Mouse (Mus musculus) adrenal gland, adult 2 months (tissue): ENCODE results near the gene Fam110a. TPM values are rescaled to one million over a fixed set of nuclear protein-coding genes. Genes with fewer than 3 reads are reported as not detected.
A peak's percentile ranks its signal among the peaks of the same experiment; 100 is the strongest.

ENCODE experiments used
- DNase-seq: peaks from one replicate; pipeline ENCODE4 v3.0.0; 2021
- long read RNA-seq: library from polyadenylated mRNA; stranded (forward); transcript quantifications from one replicate; pipeline ENCODE4 v2.0.0, GENCODE M21; 2021
- polyA plus RNA-seq: library from polyadenylated mRNA; depleted of rRNA; stranded (reverse); fragments of >200 nt; gene quantifications from 2 replicates; pipeline ENCODE4 v1.2.3, GENCODE M21; 2012; rRNA removed
- total RNA-seq, 2 experiments: library from RNA; stranded (reverse); gene quantifications; 2 replicates each; pipeline ENCODE4 v1.2.3; 2021

Gene Fam110a
- 10 to 100 TPM in 1 of 2 experiments, 1 to 10 TPM in 1; 8.5 to 11.3 TPM for total RNA-seq
- polyA plus RNA-seq: 24.1 and 24.6 TPM in 2 replicates
- long read RNA-seq, transcript Fam110a-201 (2 exons, 1,754 nt): major isoform, 13 of 17 reads
- long read RNA-seq, partial matches to known transcripts: 4 of 17 reads
- long read RNA-seq, other reads (novel, unspliced or antisense): 0 of 17 reads

DNA sequence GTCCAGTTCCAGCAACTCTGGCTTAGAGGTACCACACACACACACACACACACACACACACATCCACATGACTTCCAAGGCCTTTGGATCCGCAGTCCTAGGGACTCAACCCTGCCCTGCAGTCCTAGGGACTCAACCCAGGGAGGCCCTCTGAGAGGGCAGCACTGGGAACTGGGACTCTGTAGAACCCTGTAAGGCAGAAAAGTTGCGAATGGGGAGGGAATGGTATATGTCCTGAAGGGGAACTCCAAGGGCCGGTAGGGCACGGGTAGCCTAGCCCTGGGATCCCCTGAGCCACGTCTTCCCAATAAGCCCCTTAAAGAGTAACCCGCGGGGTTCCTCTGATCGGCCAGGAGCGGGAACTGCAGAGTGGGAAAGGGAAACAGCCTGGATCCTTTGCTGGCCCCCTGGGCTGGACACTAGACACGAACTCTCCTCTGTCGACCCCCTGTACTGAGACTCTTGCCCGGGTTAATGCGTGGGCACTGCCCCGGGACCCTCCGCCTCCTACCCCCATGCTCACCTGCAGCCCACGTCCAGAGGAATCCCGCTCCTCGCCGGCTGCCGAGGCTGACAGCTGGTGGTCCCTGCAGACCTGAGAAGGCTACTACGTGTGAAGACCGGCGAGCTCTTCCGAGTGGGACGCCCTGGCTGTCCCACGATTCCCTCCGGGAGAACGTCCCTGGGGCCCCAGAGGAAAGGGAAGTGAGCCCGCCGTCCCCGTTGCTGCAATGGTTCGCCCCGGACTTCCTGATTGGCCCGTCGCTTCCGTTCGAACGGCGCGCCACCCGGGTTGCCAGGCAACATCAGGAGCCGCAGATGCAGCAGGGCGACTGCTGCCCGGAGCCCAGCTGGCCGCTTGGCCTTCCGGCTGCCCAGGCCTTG is at the start of gene Fam110a:
TSS of gene Fam110a (minus strand) at position 750 of the 885 bp plus-strand sequence.
- peak; percentile 97 for DNase-seq

DNA sequence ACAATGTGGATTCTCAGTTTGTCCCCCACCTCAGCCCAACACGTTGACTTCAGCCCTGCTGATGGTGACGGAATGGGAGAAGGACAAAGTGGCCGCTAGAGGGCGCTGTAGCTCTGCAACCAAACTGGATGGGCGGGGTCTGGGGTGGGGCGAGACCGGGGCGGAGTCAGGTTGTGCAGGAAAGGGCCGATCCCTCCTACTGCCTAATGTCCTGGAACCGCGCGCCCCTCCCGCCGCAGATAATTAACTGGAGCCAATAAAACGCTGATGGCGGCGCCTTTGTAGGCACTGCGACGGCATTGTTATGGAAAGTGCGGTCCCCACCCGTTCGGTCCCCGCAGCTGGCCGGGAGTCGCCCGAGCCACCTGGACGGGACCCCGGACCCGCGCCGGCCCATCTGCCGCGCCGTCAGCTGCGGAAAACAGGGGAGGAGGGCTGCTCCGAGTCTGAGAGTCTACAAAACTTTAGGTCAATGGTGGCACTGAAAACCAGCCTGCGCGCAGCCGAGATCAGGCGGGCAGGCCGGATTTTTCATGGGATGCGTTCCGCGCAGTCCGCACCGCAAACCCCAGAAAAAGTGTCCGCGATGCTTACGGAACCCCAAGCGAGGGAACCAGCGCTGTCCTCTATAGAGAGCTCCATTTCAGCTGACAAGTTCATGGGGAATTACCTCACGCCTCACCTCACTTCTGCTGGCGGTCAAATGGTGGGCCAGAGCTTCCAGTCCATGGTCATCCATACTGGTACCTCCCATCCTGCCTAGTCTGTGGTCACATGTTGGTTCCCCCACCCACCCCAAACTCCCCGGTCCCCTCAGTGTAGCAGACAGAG is 49.4 kb upstream of the Fam110a start:
- DNase-seq: peak; percentile 87

- no peak for DNase-seq
Observed at GRCm38 (mm10) chr2:152024883-152025422, 44.9 kb upstream of the Fam110a start.

GRCm38 (mm10) chr2:152022022-152022421 is 42.0 kb upstream of the Fam110a start:
- no peak for DNase-seq

- DNase-seq: peak; percentile 40
Observed at GRCm38 (mm10) chr2:152020255-152020654, 40.2 kb upstream of the Fam110a start.

GRCm38 (mm10) chr2:152016666-152017065 is 36.6 kb upstream of the Fam110a start:
- no peak for DNase-seq

DNA sequence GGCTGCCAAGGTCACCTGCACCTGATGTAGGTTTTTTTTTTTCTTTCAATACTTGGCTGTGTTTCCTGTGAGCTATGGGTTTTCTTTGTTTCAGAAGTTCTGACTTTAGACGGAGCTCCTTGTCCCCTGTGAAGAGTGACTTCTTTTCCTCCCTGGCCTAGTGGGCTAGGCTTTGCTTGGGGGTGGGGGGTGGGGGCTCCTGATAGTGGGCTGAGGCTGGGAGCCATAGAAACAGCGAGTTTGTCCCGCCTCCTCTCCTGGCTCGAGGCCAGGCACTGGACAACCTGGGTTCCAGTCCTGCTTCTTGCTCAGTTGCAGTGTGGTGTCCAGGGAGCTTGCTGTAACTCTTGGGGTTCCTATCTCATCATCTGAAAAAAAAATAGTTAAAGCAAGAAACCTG is 36.0 kb upstream of the Fam110a start:
- no peak for DNase-seq

DNA sequence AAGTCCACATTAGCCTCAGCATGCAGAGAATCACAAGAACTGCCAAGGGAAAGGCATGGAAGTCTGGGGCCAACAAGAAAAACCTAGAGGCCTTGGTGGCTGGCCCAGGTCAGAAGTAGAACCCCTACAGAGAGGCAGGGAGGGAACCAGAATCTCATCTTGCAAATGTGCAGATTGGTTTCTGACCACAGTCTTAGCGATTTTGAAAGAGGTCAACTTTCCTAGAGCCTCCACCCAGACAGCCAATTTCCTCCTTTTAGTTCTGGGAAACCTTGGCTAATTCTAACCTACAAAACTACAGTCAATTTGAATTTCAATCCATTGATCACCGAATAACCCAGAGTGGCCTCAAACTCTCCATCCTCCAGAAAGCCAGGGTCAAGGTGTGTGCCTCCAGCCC is 32.7 kb upstream of the Fam110a start:
- no peak for DNase-seq

DNA sequence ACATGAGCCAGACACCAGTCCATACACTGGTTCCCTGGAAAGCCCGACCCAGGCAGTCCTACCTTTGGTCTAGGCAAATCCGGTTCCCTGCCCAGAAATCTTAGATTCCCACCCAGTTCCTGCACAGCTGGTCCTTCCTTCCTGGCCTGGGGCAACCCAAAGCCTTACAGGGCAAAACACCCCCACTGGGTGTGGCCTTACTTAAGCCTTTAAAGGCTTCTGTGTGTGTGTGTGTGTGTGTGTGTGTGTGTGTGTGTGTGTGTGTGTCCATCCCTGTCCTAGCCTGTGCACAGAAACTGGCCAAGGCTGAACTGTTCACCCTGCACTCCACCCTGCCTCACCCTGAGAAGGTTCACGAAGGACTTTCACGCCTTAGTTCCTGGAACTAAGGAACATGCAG is 32.2 kb upstream of the Fam110a start:
- DNase-seq: peak; percentile 41

- DNase-seq: peak; percentile 19
Observed at GRCm38 (mm10) chr2:152011724-152012123, 31.7 kb upstream of the Fam110a start.

- no peak for DNase-seq
Observed at GRCm38 (mm10) chr2:152010661-152011060, 30.6 kb upstream of the Fam110a start.

DNA sequence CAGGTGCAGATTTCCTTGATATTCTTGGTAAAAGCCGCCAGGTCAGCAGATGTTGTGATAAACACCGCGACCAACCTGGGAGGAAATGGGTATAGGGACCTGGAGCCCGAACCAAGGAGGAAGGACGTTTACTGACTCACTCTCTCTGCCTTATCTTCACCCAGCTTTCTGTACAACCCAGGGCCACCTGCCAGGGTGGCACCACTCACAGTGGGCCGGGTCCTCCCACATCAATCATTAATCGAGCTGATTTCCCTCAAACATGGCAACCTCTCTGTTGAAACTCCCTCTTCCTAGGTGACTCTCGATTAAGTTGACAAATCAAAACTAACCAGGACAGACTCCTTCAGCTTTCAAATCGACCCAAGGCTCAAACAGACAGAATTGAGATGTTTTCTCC is 30.2 kb upstream of the Fam110a start:
- no peak for DNase-seq

GRCm38 (mm10) chr2:152009061-152009779 is 29.2 kb upstream of the Fam110a start:
- no peak for DNase-seq

- DNase-seq: peak; percentile 38
Observed at GRCm38 (mm10) chr2:152007783-152008182, 27.8 kb upstream of the Fam110a start.

DNA sequence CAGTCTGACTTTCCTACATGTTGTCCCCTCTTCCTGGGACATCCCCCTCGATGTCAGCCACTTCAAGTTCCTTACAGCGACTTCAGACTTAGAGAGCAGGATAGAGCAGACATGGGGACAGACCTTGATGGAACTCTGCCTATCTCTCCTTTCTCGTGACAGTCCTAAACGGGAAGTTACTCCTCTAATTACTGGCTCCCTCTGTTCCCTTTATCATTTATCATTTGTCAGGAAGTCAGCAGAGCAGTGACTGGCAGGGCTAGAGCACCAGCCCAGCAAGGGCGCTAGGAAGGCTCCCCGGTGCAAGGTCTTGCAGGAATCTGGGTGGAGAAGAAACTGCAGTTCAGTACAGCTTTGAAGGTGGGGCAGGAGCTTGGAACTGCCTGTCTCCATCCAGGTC is 22.5 kb upstream of the Fam110a start:
- DNase-seq: no peak

DNA sequence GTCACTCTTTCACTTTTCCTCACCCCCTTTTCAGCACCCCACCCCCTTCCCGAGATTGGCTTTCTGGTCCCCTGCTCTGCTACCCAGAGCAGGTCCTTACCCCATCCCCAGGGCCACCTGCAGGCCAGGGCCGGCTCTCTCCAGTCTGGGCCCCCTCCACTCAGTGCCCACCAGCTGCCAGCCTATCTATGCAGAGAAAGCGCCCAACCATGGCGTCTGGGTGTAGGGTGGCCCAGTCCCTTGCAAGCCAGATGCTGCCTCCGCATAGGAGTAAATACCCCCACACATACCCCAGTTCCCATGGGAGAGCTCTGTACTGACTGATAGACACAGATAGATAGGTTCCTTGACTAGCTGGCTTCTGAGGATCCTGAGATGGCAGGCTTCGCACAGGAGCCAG is 20.7 kb upstream of the Fam110a start:
- no peak for DNase-seq

DNA sequence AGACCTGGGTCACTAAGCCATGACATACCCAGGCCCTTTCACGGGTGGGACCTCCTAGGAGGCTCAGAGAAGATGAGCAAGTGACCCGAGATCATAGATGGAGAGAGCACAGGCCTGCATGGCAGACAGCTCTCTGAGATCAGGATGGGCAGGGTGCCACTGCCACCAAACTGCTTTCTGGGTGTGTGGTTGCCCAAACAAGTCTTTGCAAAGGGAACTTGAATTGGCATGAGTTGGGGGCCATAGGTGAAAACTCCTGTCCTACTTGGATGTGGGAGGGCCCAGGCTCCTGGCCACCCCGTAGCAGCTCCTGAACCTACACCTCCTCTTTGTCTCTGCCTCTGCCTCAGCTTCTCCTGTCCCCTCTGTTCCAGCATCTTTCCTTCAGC is 20.3 kb upstream of the Fam110a start:
- DNase-seq: no peak

- peak; percentile 13 for DNase-seq
Observed at GRCm38 (mm10) chr2:151999669-152000290, 19.8 kb upstream of the Fam110a start.

- DNase-seq: no peak
Observed at GRCm38 (mm10) chr2:151998932-151999331, 18.9 kb upstream of the Fam110a start.

DNA sequence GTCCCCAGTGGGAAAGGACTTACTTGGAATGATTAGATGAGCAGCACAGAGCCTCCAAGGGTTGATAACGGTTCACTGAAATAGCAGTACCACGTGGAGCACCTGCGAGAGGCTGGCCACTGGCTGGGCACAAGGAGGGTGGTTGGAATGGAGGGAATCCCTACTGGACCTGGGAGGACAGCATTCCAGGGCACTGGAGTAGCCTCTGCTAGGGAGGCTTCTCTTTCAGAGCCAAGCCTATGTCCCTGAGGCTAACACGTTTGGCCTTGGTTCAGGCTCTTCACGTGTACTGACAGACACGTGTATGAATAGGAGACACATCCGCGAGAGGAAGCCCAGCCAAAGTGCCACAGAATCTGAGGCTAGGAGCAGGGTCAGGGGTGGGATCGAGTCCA is 18.5 kb upstream of the Fam110a start:
- peak; percentile 75 for DNase-seq
